Mouse (Mus musculus): Measurements from ENCODE around the gene Atg16l2.

GRCm38 (mm10) chr7:101253071-101253470 lies 49.0 kb downstream of the Atg16l2 start:
- no peak for TF ChIP-seq POLR2A (IDR thresholded peaks at IDR 0.05; ENCODE audit: insufficient read depth, low read depth, low read length)
- no peak for TF ChIP-seq CTCF (IDR thresholded peaks at IDR 0.05; ENCODE audit: insufficient read depth, low read depth, low read length)
